Mouse (Mus musculus): ENCODE measurements around the gene Chst5. TPM values are rescaled to one million over a fixed set of nuclear protein-coding genes. Genes with fewer than 3 reads are reported as not detected.

Chst5 gene
- polyA plus RNA-seq, 1 experiment = 0.09 TPM

- H3K36me3 ChIP-seq (ENCODE audit: control insufficient read depth, insufficient read depth, low read length) = no peaks in the 10 kb centered on the region
- H3K27ac ChIP-seq (ENCODE audit: insufficient read depth, low read depth, low read length) = no peak overlapping the region
- TF ChIP-seq POLR2A (IDR thresholded peaks at IDR 0.05; ENCODE audit: low read depth, low read length) = no peak
- no peak for TF ChIP-seq CTCF (IDR thresholded peaks at IDR 0.05; ENCODE audit: extremely low read depth, insufficient read length, insufficient replicate concordance, low read depth, low read length)
- no peaks in the 10 kb centered on the region for H3K4me1 ChIP-seq (ENCODE audit: control insufficient read depth, insufficient read depth, insufficient read length, low read length)
- no peak overlapping the region for H3K4me3 ChIP-seq (ENCODE audit: low read depth, low read length)
- no peaks in the 10 kb centered on the region for H3K27me3 ChIP-seq (ENCODE audit: control insufficient read depth, insufficient read depth, low read length)
- 61% methylated on average over 5 of the region's 5 CpGs for WGBS
Measured at GRCm38 (mm10) chr8:111902080-111902479, 8.2 kb downstream of the Chst5 start.

GRCm38 (mm10) chr8:111898586-111898985, 11.7 kb downstream of the Chst5 start:
- Histone ChIP-seq H3K4me3 (ENCODE audit: low read depth, low read length) (no peak overlapping the region), H3K27me3 (ENCODE audit: control insufficient read depth, insufficient read depth, low read length) (no peaks in the 10 kb centered on the region), H3K4me1 (ENCODE audit: control insufficient read depth, insufficient read depth, insufficient read length, low read length) (no peaks in the 10 kb centered on the region), H3K36me3 (ENCODE audit: control insufficient read depth, insufficient read depth, low read length) (no peaks in the 10 kb centered on the region), H3K27ac (ENCODE audit: insufficient read depth, low read depth, low read length) (no peak overlapping the region)
- 57% methylated on average over 10 of the region's 10 CpGs for WGBS
- TF ChIP-seq CTCF (IDR thresholded peaks at IDR 0.05; ENCODE audit: extremely low read depth, insufficient read length, insufficient replicate concordance, low read depth, low read length) (no peak), POLR2A (IDR thresholded peaks at IDR 0.05; ENCODE audit: low read depth, low read length) (no peak)

GRCm38 (mm10) chr8:111894955-111895354, 15.3 kb downstream of the Chst5 start:
- Histone ChIP-seq H3K36me3 (ENCODE audit: control insufficient read depth, insufficient read depth, low read length) (no peaks in the 10 kb centered on the region), H3K4me1 (ENCODE audit: control insufficient read depth, insufficient read depth, insufficient read length, low read length) (0 out of 2 replicates have a peak, but pooled peaks cover 3% of the 10 kb centered on the region), H3K4me3 (ENCODE audit: low read depth, low read length) (no peak overlapping the region), H3K27ac (ENCODE audit: insufficient read depth, low read depth, low read length) (no peak overlapping the region), H3K27me3 (ENCODE audit: control insufficient read depth, insufficient read depth, low read length) (peaks cover 9% of the 10 kb centered on the region)
- whole genome bisulfite sequencing = 87% methylated on average over 7 of the region's 7 CpGs
- TF ChIP-seq CTCF (IDR thresholded peaks at IDR 0.05; ENCODE audit: extremely low read depth, insufficient read length, insufficient replicate concordance, low read depth, low read length) (no peak), POLR2A (IDR thresholded peaks at IDR 0.05; ENCODE audit: low read depth, low read length) (no peak)

GRCm38 (mm10) chr8:111892615-111893014, 17.6 kb downstream of the Chst5 start:
- H3K27me3 ChIP-seq (ENCODE audit: control insufficient read depth, insufficient read depth, low read length) = peaks cover 15% of the 10 kb centered on the region
- H3K4me3 ChIP-seq (ENCODE audit: low read depth, low read length) = no peak overlapping the region
- no peak overlapping the region for H3K27ac ChIP-seq (ENCODE audit: insufficient read depth, low read depth, low read length)
- H3K4me1 ChIP-seq (ENCODE audit: control insufficient read depth, insufficient read depth, insufficient read length, low read length) = 0 out of 2 replicates have a peak, but pooled peaks cover 3% of the 10 kb centered on the region
- no peak for TF ChIP-seq CTCF (IDR thresholded peaks at IDR 0.05; ENCODE audit: extremely low read depth, insufficient read length, insufficient replicate concordance, low read depth, low read length)
- no peak for TF ChIP-seq POLR2A (IDR thresholded peaks at IDR 0.05; ENCODE audit: low read depth, low read length)
- H3K36me3 ChIP-seq (ENCODE audit: control insufficient read depth, insufficient read depth, low read length) = no peaks in the 10 kb centered on the region
- WGBS = 30% methylated on average over 5 of the region's 5 CpGs

GRCm38 (mm10) chr8:111891983-111892382, 18.3 kb downstream of the Chst5 start:
- H3K4me3 ChIP-seq (ENCODE audit: low read depth, low read length) = no peak overlapping the region
- TF ChIP-seq CTCF (IDR thresholded peaks at IDR 0.05; ENCODE audit: extremely low read depth, insufficient read length, insufficient replicate concordance, low read depth, low read length) (no peak), POLR2A (IDR thresholded peaks at IDR 0.05; ENCODE audit: low read depth, low read length) (no peak)
- no peak overlapping the region for H3K27ac ChIP-seq (ENCODE audit: insufficient read depth, low read depth, low read length)
- no peaks in the 10 kb centered on the region for H3K36me3 ChIP-seq (ENCODE audit: control insufficient read depth, insufficient read depth, low read length)
- 0 out of 2 replicates have a peak, but pooled peaks cover 3% of the 10 kb centered on the region for H3K4me1 ChIP-seq (ENCODE audit: control insufficient read depth, insufficient read depth, insufficient read length, low read length)
- H3K27me3 ChIP-seq (ENCODE audit: control insufficient read depth, insufficient read depth, low read length) = peaks cover 15% of the 10 kb centered on the region
- 2% methylated on average over 8 of the region's 8 CpGs for WGBS

- Histone ChIP-seq H3K27me3 (ENCODE audit: control insufficient read depth, insufficient read depth, low read length) (peaks cover 15% of the 10 kb centered on the region), H3K4me3 (ENCODE audit: low read depth, low read length) (no peak overlapping the region), H3K4me1 (ENCODE audit: control insufficient read depth, insufficient read depth, insufficient read length, low read length) (0 out of 2 replicates have a peak, but pooled peaks cover 3% of the 10 kb centered on the region), H3K36me3 (ENCODE audit: control insufficient read depth, insufficient read depth, low read length) (no peaks in the 10 kb centered on the region), H3K27ac (ENCODE audit: insufficient read depth, low read depth, low read length) (no peak overlapping the region)
- 72% methylated on average over 6 of the region's 6 CpGs for WGBS
- TF ChIP-seq POLR2A (IDR thresholded peaks at IDR 0.05; ENCODE audit: low read depth, low read length) (no peak), CTCF (IDR thresholded peaks at IDR 0.05; ENCODE audit: extremely low read depth, insufficient read length, insufficient replicate concordance, low read depth, low read length) (no peak)
Measured at GRCm38 (mm10) chr8:111890911-111891303, 19.3 kb downstream of the Chst5 start.

GRCm38 (mm10) chr8:111889931-111890910, 20.0 kb downstream of the Chst5 start:
- TF ChIP-seq CTCF (IDR thresholded peaks at IDR 0.05; ENCODE audit: extremely low read depth, insufficient read length, insufficient replicate concordance, low read depth, low read length) = no peak
- TF ChIP-seq POLR2A (IDR thresholded peaks at IDR 0.05; ENCODE audit: low read depth, low read length) = no peak
- WGBS = 17% methylated on average over 86 of the region's 86 CpGs
- no peaks in the 10 kb centered on the region for H3K36me3 ChIP-seq (ENCODE audit: control insufficient read depth, insufficient read depth, low read length)
- peaks cover 15% of the 10 kb centered on the region for H3K27me3 ChIP-seq (ENCODE audit: control insufficient read depth, insufficient read depth, low read length)
- 0 out of 2 replicates have a peak, but pooled peaks cover 3% of the 10 kb centered on the region for H3K4me1 ChIP-seq (ENCODE audit: control insufficient read depth, insufficient read depth, insufficient read length, low read length)
- no peak overlapping the region for H3K4me3 ChIP-seq (ENCODE audit: low read depth, low read length)
- H3K27ac ChIP-seq (ENCODE audit: insufficient read depth, low read depth, low read length) = no peak overlapping the region
